Mouse (Mus musculus): ENCODE measurements around the gene Olfr1241.

Olfr1241 gene

DNA sequence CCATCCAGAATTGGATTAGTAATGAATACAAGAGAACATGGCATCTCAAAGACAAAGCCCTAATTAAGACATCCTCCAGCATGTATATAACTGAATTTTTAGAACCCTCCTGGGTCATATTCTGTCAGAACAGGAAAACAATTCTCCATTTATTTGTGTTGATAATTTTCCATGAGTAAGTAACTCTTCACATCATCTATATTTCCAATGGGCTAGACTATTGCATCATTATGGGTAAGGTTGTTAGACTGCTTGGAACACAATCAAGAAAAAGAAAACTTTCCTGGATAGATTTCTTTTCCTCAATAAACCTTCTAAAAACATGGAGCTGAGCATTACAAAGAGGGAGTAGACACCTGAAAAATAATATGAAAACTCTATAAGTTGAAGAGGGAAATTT is at the start of gene Olfr1241:
Gene Olfr1241 (minus strand): TSS at position 101 of the 400 bp plus-strand sequence.
- DNase-seq (ENCODE audit: low spot score) = no peak

DNA sequence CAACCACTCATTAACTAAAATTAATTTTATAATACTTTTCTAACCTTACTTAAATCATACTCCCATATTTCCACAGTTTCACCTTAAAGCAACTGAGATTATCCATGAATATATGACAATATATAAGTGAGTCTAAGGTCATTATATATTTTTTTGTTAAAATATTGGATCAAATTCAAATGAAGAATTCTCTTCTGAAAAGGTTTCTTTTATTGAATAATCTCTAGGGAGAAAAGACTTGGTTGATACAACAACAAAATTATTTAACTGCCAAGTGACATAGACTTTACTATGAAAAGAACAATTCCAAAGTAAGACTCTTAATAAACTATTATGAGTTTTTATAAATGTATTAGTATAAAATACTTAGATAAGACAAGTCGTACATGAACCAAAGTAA is 44.5 kb upstream of the Olfr1241 start, which contains the start of gene Olfr1243:
Gene Olfr1243 (minus strand): TSS at position 101 of the 400 bp plus-strand sequence.
- no peak for DNase-seq (ENCODE audit: low spot score)

DNA sequence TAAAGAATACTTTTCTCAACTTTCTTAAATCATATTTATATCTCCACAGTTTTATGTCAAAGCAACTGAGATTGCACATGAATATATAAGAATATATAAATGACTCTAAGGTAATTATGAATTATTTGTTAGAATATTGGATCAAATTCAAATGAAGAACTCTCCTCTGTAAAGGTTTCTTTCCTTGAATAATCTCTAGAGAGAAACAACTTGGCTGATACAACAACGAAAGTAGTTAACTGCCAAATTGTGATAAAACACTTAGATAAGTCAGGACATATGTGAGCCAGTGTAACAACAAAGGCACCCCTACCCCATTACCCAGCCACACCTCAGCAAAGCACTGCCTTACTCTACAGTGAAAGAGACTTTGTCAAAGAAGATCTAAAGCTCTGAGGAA is 11.3 kb upstream of the Olfr1241 start, which contains the start of gene Olfr1242:
Gene Olfr1242 (minus strand): TSS at position 101 of the 400 bp plus-strand sequence.
- DNase-seq (ENCODE audit: low spot score) = no peak

DNA sequence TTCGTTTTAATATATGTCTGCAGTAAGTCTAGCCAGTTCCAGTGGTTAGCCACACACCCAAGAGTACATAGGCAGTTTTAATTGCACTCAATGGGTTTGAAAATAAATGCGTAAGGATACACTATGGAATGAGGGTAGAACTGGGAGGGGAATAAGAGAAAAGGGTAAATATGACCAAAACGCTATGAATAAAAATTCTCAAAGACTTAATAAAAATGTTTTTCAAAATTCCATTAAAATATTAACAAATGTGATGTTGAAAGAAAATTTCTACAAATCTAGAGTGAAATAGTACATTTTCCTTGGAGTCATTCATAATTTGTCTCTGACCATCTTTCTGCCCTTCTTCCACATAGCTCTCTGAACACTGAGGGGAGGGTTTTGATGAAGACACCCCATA is 44.0 kb downstream of the Olfr1241 start, which contains the start of gene Olfr1240:
Gene Olfr1240 (minus strand): TSS at position 101 of the 400 bp plus-strand sequence.
- DNase-seq (ENCODE audit: low spot score) = no peak
